Mouse (Mus musculus) C2C12 (cell line): ENCODE data around the gene Hinfp.

ENCODE experiments used
- CEBPB ChIP-seq: IDR thresholded peaks from one replicate; pipeline ENCODE4 v1.6.1; 2011; ENCODE audit warnings: low read depth, mild to moderate bottlenecking, control low read depth, moderate library complexity
- CTCF ChIP-seq: IDR thresholded peaks from one replicate; pipeline ENCODE4 v1.5.1; 2011; ENCODE audit not compliant: control insufficient read depth, insufficient read depth, insufficient read length
- FOSL1 ChIP-seq: IDR thresholded peaks from one replicate; pipeline ENCODE4 v1.8.0; 2011; ENCODE audit warnings: mild to moderate bottlenecking, low read length; ENCODE audit not compliant: poor library complexity, insufficient read depth, severe bottlenecking
- MAX ChIP-seq: IDR thresholded peaks from one replicate; pipeline ENCODE4 v1.6.1; 2011; ENCODE audit warnings: mild to moderate bottlenecking, control low read depth
- MYOD1 ChIP-seq: IDR thresholded peaks from one replicate; pipeline ENCODE4 v1.6.1; 2011; ENCODE audit warnings: low read depth; ENCODE audit not compliant: control insufficient read depth, insufficient read length
- USF1 ChIP-seq: IDR thresholded peaks from one replicate; pipeline ENCODE4 v1.6.1; 2011; ENCODE audit warnings: low read depth, mild to moderate bottlenecking, control low read depth, moderate library complexity

DNA sequence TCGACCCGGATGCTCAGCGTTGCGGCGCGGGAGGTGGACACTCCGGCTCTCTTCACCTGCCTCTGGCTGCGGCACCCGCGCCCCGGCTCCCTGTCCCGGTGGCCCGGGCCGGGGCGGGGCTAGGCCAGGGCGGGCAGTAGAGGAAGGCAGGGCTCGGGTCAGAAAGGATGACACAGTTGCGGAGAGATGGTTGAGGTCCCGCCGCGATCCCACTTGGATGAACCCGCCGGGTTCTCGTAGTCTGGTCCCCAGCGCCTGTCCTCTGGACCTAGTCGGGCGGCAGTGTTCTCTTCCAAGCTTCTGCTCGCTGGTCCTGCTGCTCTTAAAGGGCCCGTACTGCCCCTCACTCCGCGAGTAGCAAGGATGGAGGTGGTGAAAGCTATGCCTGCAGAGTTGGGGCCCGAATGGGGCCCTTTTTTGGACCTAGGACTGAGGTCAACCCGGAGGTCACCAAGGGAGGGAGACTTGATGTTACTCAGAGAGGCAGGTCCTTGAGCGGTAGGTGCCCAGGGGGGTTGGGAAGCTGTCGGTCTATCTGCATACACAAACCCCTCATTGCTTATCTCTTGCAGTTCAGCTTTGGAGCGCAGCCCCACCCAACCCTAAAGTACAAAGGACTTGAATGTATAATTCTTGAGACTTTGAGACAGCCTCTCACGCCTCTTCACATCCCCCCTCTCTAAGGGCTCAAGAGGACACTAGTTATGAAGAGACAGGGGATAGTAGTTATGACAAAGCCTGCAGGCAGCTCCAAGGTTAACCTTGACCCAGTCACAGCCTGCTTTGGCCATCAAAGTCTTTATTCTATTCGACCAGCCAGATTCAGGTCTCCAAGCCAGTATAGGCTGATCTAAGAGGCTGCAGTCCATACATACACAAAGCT lies 17.2 kb downstream of the Hinfp start, which contains the start of gene Abcg4:
- TF ChIP-seq CTCF (no peak), MAX (no peak), USF1 (no peak), MYOD1 (no peak), CEBPB (no peak), FOSL1 (no peak)
